Mouse (Mus musculus): ENCODE measurements at regions not wholly inside any gene's neighbourhood (a gene's known extent, or its start where the extent isn't known, plus 50 kb on each side); places are given as distances from the start of the nearest gene placed in this dataset.
"Not testable (repeated sequence)": the region's sequence is repeated elsewhere in the genome, so short reads cannot be mapped to it uniquely, and the experiment has no call there.

- no peak for DNase-seq (ENCODE audit: low spot score in 2 of 2)
Measured at GRCm38 (mm10) chr2:171985813-171986572, 57.3 kb downstream of the Cbln4 start.

- no peak for DNase-seq (ENCODE audit: low spot score in 2 of 2)
Measured at GRCm38 (mm10) chr2:171969311-171969905, 73.9 kb downstream of the Cbln4 start.

GRCm38 (mm10) chr2:171946569-171947250 is 96.6 kb downstream of the Cbln4 start:
- DNase-seq (ENCODE audit: low spot score in 2 of 2), result peak; percentile 17 to 18

GRCm38 (mm10) chr2:171942671-171943070 is 100.6 kb downstream of the Cbln4 start:
- DNase-seq (ENCODE audit: low spot score in 2 of 2), result peak; percentile 16 to 22

- no peak for DNase-seq (ENCODE audit: low spot score in 2 of 2)
Measured at GRCm38 (mm10) chr2:171935646-171936325, 107.5 kb downstream of the Cbln4 start.

GRCm38 (mm10) chr2:171920960-171921359 is 122.3 kb downstream of the Cbln4 start:
- DNase-seq (ENCODE audit: low spot score in 2 of 2), result peak in 1 of 2 experiments; percentile 12

GRCm38 (mm10) chr2:171887306-171887705 is 156.0 kb downstream of the Cbln4 start:
- DNase-seq (ENCODE audit: low spot score in 2 of 2), result no peak

- DNase-seq (ENCODE audit: low spot score in 2 of 2), result not testable (repeated sequence)
Measured at GRCm38 (mm10) chr2:171879238-171879960, 163.9 kb downstream of the Cbln4 start.

GRCm38 (mm10) chr2:171867550-171867949 is 175.7 kb downstream of the Cbln4 start:
- no peak for DNase-seq (ENCODE audit: low spot score in 2 of 2)

- no peak for DNase-seq (ENCODE audit: low spot score in 2 of 2)
Measured at GRCm38 (mm10) chr2:171864376-171864965, 178.8 kb downstream of the Cbln4 start.

GRCm38 (mm10) chr2:171862626-171863025 is 180.6 kb downstream of the Cbln4 start:
- DNase-seq (ENCODE audit: low spot score in 2 of 2), result no peak

GRCm38 (mm10) chr2:171858894-171859293 is 184.4 kb downstream of the Cbln4 start:
- no peak for DNase-seq (ENCODE audit: low spot score in 2 of 2)

- no peak for DNase-seq (ENCODE audit: low spot score in 2 of 2)
Measured at GRCm38 (mm10) chr2:171856491-171856890, 186.8 kb downstream of the Cbln4 start.

GRCm38 (mm10) chr2:171846826-171847492 is 196.3 kb downstream of the Cbln4 start:
- no peak for DNase-seq (ENCODE audit: low spot score in 2 of 2)

- DNase-seq (ENCODE audit: low spot score in 2 of 2), result no peak
Measured at GRCm38 (mm10) chr2:171840058-171840713, 203.1 kb downstream of the Cbln4 start.

- no peak for DNase-seq (ENCODE audit: low spot score in 2 of 2)
Measured at GRCm38 (mm10) chr2:171822156-171822555, 221.1 kb downstream of the Cbln4 start.

GRCm38 (mm10) chr2:171818504-171818903 is 224.8 kb downstream of the Cbln4 start:
- DNase-seq (ENCODE audit: low spot score in 2 of 2), result no peak

- no peak for DNase-seq (ENCODE audit: low spot score in 2 of 2)
Measured at GRCm38 (mm10) chr2:171816685-171817419, 226.4 kb downstream of the Cbln4 start.

- no peak for DNase-seq (ENCODE audit: low spot score in 2 of 2)
Measured at GRCm38 (mm10) chr2:171812701-171813100, 230.6 kb downstream of the Cbln4 start.
